14 mouse cellular contexts compared by ENCODE assay signal in the genomic region with DNA sequence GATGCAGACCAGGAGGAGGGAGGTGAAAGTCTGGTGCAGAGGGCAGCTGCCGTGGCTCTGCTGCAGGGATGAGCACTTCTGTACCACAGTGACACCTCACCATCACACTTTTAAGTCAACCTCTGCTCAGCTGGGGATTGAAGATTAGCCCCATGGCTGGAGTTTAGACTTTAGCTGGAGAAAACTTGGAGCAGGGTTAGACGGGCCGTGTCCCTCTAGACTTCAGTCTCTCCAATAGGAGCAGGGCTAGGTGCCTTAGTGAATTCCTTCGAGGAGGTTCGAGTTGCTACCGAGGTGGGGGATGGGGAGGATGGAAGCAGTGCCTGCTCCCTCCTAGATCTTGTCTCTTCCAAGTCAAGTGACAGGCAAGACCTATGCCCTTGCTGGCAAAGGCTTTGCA. TPM values are rescaled to one million over a fixed set of nuclear protein-coding genes. Genes with fewer than 3 reads are reported as not detected.
DNase-seq lines count a peak whose midpoint lies in the region; ATAC-seq and TF ChIP-seq lines count a peak whose summit lies in the region.
"Had no signal": no experiment of that assay in that cellular context is flagged by ENCODE, and none has a peak within 500 bp of the region (broad histone marks: within the 10 kb centered on the region; RNA-seq: fewer than 3 reads in every experiment).

No protein-coding gene starts in this region.

- H3K4me2 ChIP-seq in heart, embryonic 16.5 days (ENCODE audit: low read depth, low read length): peak overlapping the region; percentile 47
- peak overlapping the region; percentile 69 for H3K4me2 ChIP-seq in liver, embryonic 13.5 days

- no peak for DNase-seq in heart, postnatal 4 days
- DNase-seq in kidney, adult 18-20 months: peak; percentile 83
- DNase-seq in liver, embryonic 13.5 days: no peak
- no peak for DNase-seq in cerebellum, adult 2 months
- DNase-seq in frontal cortex, postnatal 25 days (ENCODE audit: low spot score in 2 of 2): no peak
- no peak for DNase-seq in left cerebral cortex, postnatal 36 days (ENCODE audit: low spot score in 2 of 2)
- DNase-seq: right cerebral cortex, adult 18-20 months; thymus, postnatal 36 days had no signal

- H3K36me3 ChIP-seq in heart, embryonic 16.5 days (ENCODE audit: control insufficient read depth, insufficient read depth): no peaks in the 10 kb centered on the region
- no peaks in the 10 kb centered on the region for H3K36me3 ChIP-seq in liver, embryonic 13.5 days

- no peaks in the 10 kb centered on the region for H3K27me3 ChIP-seq in heart, embryonic 16.5 days (ENCODE audit: control insufficient read depth, insufficient read depth, low read length)
- no peaks in the 10 kb centered on the region for H3K27me3 ChIP-seq in liver, embryonic 13.5 days
- H3K27me3 ChIP-seq in cerebellum, adult 2 months (ENCODE audit: control insufficient read depth, insufficient read depth, low read length): no peaks in the 10 kb centered on the region; the same call in 1 of the 2 replicates

- peaks cover 42% of the 10 kb centered on the region for H3K4me1 ChIP-seq in heart, embryonic 16.5 days (ENCODE audit: control insufficient read depth, insufficient read depth, low read length)
- H3K4me1 ChIP-seq in brown adipose tissue, adult 24 weeks (ENCODE audit: control insufficient read depth, insufficient read depth, insufficient read length, low read length): peaks cover 12% of the 10 kb centered on the region
- peaks cover 95% of the 10 kb centered on the region for H3K4me1 ChIP-seq in liver, embryonic 13.5 days (replicated peaks)
- no peaks in the 10 kb centered on the region; the same call in 1 of the 2 replicates for H3K4me1 ChIP-seq in cerebellum, adult 2 months (ENCODE audit: control insufficient read depth, insufficient read depth, low read length)

- H3K4me3 ChIP-seq in heart, embryonic 16.5 days (ENCODE audit: low read length): peak overlapping the region; percentile 37
- H3K4me3 ChIP-seq in brown adipose tissue, adult 24 weeks (ENCODE audit: insufficient read depth, low read depth, low read length): peak overlapping the region; percentile 68
- H3K4me3 ChIP-seq in liver, embryonic 13.5 days (replicated peaks): peak overlapping the region; percentile 48
- H3K4me3 ChIP-seq in cerebellum, adult 2 months (replicated peaks; ENCODE audit: insufficient read depth, low read depth, low read length): no peak overlapping the region

- H3K9ac ChIP-seq in heart, embryonic 16.5 days (ENCODE audit: low read length): no peak overlapping the region
- H3K9ac ChIP-seq in liver, embryonic 13.5 days: peak overlapping the region; percentile 77

- H3K27ac ChIP-seq in heart, embryonic 16.5 days (ENCODE audit: low read length): no peak overlapping the region
- H3K27ac ChIP-seq in brown adipose tissue, adult 24 weeks (replicated peaks; ENCODE audit: low read depth, low read length): peak overlapping the region; percentile 99
- H3K27ac ChIP-seq in liver, embryonic 13.5 days: peak overlapping the region; percentile 89
- no peak overlapping the region for H3K27ac ChIP-seq in cerebellum, adult 2 months (ENCODE audit: insufficient read depth, low read length)

- intact Hi-C loops in left cerebral cortex, postnatal 36 days (cut with DNase I): no loop called here

- TF ChIP-seq CTCF in cerebellum, adult 2 months (IDR thresholded peaks at IDR 0.05; ENCODE audit: borderline replicate concordance, insufficient read depth, low read depth, low read length): no peak

- no peak for TF ChIP-seq POLR2A in cerebellum, adult 2 months (IDR thresholded peaks at IDR 0.05; ENCODE audit: borderline replicate concordance, insufficient read depth, low read length)

- ATAC-seq in heart, embryonic 16.5 days (replicated peaks; ENCODE audit: extremely low read depth, insufficient read depth, low FRiP score): no peak
- ATAC-seq in liver, embryonic 13.5 days (ENCODE audit: low read depth): no peak
- ATAC-seq: intestine, embryonic 16.5 days had no signal

- no peaks in the 10 kb centered on the region for H3K9me3 ChIP-seq in heart, embryonic 16.5 days (replicated peaks; ENCODE audit: control insufficient read depth, low read length)
- H3K9me3 ChIP-seq in liver, embryonic 13.5 days (replicated peaks): no peaks in the 10 kb centered on the region

- 42% methylated on average over 6 of the region's 6 CpGs for WGBS in heart, embryonic 16.5 days
- 43% methylated on average over 6 of the region's 6 CpGs for WGBS in liver, embryonic 13.5 days (ENCODE audit: insufficient replicate concordance)
- 67% methylated on average over 6 of the region's 6 CpGs for WGBS in cerebellum, adult 2 months

RNA-seq across cellular contexts. Expression of a gene that starts 1.8 kb away (rescaled TPM):
- 59.2 and 62.7 TPM in 2 replicates for polyA plus RNA-seq in heart, embryonic 16.5 days (2015; fragmentation: Nextera tagmentation; extraction: Ambion mirVana)
- 10 to 100 TPM; 87.4 to 98.8 TPM for total RNA-seq in heart, postnatal 4 days (2021)
- polyA plus RNA-seq in brown adipose tissue, adult 24 weeks (2012; ENCODE audit: insufficient read depth, insufficient read length, missing spikeins): 63.6 and 153 TPM in 2 replicates
- 41.7 and 45.2 TPM in 2 replicates for polyA plus RNA-seq in liver, embryonic 13.5 days (2015; fragmentation: Nextera tagmentation; extraction: Ambion mirVana)
- polyA plus RNA-seq in cerebellum, adult 2 months (2012; rRNA removed): 2.0 and 4.4 TPM in 2 replicates
- under 1 TPM; 0.39 to 0.63 TPM for total RNA-seq in left cerebral cortex, postnatal 36 days (2021)
- total RNA-seq: CH12.LX had no signal

RNA-seq across cellular contexts. Expression of a gene that starts 38.0 kb away (rescaled TPM):
- polyA plus RNA-seq in heart, embryonic 16.5 days (2015; fragmentation: Nextera tagmentation; extraction: Ambion mirVana): not detected in 2 replicates
- not detected for total RNA-seq in heart, postnatal 4 days (2021)
- not detected in 2 replicates for polyA plus RNA-seq in brown adipose tissue, adult 24 weeks (2012; ENCODE audit: insufficient read depth, insufficient read length, missing spikeins)
- polyA plus RNA-seq in liver, embryonic 13.5 days (2015; fragmentation: Nextera tagmentation; extraction: Ambion mirVana): 0.06 and 0.08 TPM in 2 replicates
- polyA plus RNA-seq in cerebellum, adult 2 months (2012; rRNA removed): not detected in 2 replicates
- total RNA-seq in left cerebral cortex, postnatal 36 days (2021): not detected
- total RNA-seq: CH12.LX; gastrocnemius, adult 8-10 months had no signal
- polyA plus RNA-seq: embryonic facial prominence, embryonic 11.5 days had no signal

Comparison
In these comparisons a context has a peak if more than half of its experiments do, and no peak if none do; other contexts are left out.
1. H3K27ac ChIP-seq: peak in brown adipose tissue, adult 24 weeks (single experiment) and liver, embryonic 13.5 days (single experiment); none in heart, embryonic 16.5 days (single experiment) and cerebellum, adult 2 months (single experiment).